Mouse (Mus musculus) thymus, postnatal 0 days (tissue): ENCODE results near the gene Glyctk. TPM values are rescaled to one million over a fixed set of nuclear protein-coding genes. Genes with fewer than 3 reads are reported as not detected.
"Not testable (repeated sequence)": the region's sequence is repeated elsewhere in the genome, so short reads cannot be mapped to it uniquely, and the experiment has no call there.

ENCODE experiments used
- DNase-seq: peaks from one replicate; pipeline ENCODE4 v3.0.0-alpha.2; 2015; ENCODE audit warnings: low spot score
- polyA plus RNA-seq: library from polyadenylated mRNA; unstranded; fragments of >200 nt; fragmentation: Nextera tagmentation; extraction: Ambion mirVana; gene quantifications from 2 replicates; pipeline ENCODE4 v1.2.1, GENCODE M21; 2015

Gene Glyctk
- polyA plus RNA-seq, 1 experiment from 2014 or later = 4.3 TPM

DNA sequence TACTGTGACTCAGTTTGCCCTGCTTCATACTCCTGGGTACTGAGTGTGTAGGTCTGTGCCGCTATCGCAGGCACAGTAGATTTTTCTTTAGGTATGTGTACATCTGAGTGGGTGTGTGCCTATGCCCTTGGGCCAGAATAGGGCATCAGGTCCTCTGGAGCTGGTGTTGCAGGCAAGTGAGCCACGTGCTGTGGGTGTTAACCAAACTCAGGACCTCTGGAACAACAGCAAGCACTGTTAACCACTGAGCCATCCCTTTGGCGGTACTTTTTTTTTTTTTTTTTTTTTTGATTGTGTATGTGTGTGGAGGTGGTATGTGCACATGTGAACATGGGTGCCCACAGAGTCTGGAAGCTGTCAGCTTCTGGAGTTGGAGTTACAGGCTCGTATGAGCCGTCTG is 19.9 kb upstream of the Glyctk start:
- DNase-seq = no peak

DNA sequence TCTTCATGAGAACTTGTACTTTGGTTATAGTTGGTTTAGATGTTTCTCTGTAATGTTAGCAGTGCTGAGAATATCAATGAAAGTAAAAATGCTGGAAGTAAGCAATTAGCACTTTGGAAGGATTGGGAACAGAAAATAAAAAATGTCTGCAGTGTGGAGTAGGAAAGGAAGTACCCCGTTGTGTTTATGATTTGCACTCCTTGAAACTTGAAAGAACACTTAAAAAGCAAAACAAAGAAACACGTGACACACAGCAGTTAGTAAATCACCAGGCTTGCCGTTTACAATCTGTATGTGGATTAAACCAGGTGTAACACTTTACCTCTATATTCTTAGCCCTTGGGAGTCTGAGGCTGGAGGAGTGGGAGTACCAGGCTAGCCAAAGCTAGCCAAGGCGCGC is 18.8 kb upstream of the Glyctk start:
- no peak for DNase-seq

DNA sequence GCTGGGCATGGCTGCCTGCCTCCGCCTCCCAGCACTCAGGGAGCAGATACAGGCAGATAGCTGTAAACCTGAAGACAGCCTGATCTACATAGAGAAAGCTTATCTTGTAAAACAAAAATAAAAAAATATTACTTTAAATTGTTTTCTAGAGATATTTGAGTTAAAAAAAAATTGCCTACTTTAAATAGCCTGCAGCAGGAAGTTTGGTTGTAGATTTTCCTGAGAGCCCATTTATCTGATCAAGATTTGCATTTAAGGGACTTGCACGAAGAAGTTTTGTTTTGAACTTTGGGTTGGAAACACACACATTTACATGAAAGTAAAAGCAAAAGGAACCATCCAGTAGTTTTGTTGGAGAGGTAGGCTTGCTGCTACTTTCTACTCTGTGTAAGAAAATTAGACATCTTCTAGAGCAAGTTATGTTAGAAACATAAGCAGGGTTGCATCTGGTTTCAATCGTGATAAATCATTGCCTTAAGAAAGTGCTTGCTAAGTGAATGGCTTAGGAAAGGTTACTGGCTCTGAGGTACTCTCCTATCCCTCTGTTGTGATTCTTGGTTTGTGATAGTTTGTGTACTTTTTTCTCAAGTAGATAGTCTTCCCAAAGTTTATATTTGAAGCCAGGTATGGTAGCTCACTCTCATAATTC is 17.7 kb upstream of the Glyctk start:
- no peak for DNase-seq

- no peak for DNase-seq
Observed at GRCm38 (mm10) chr9:106173363-106173762, 15.4 kb upstream of the Glyctk start.

DNA sequence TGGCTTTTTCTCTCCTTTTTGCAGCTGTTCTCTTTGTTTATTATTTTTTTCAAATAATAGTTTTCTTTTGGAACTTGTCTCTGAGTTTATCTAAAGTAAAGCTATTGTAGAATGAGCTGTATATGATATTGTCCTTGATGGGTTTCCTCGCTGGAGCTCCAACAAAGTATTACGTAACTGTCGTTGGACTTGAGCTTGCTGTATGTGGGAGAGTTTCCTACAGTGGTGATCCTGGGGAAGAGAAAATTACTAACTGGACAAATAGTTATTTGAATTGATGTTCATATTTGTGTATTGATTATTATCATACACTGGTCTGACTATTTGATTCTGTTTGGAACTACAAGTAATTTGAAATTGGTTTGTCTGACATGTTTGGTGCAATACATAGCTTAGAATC is 14.6 kb upstream of the Glyctk start:
- DNase-seq = no peak

DNA sequence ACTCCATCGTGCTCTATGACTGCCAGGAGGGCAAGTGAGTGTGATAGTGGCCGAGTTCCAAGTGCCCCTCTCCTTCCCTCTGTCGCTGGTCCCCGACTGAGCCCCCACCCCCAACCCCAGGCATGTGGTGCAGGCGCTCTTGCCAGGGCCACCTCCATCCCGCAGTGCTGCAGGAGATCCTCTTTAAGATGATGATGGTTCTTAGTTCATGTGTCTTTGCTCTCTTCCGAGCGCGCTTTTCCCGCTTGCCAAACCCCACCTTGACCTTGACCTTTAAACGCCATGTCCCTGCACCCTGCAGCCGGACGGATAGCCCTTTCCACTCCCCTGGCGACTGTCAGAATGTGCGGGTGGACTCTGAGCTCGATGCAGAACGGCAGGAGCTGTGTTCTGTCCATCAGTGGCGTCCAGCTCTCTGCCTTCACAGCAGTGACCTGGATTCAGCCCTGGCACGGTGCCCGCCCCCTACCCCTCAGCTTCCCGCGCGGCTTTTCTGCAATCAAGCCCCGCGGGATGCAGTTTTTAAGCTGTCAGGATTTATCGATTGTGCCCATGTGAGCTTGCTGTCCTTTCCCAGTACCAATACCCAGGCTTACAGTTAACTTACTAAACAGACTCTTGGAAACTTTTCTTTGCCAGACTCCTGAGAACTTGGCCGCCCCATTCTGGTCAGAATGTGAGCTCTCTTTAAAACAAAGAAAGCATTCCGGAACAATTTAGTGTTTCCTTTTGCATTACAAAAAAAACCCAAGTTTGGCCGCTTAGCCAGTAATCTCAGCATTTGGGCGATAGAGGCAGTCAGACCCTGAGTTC is 13.6 kb upstream of the Glyctk start:
- peak; percentile 26 for DNase-seq

DNA sequence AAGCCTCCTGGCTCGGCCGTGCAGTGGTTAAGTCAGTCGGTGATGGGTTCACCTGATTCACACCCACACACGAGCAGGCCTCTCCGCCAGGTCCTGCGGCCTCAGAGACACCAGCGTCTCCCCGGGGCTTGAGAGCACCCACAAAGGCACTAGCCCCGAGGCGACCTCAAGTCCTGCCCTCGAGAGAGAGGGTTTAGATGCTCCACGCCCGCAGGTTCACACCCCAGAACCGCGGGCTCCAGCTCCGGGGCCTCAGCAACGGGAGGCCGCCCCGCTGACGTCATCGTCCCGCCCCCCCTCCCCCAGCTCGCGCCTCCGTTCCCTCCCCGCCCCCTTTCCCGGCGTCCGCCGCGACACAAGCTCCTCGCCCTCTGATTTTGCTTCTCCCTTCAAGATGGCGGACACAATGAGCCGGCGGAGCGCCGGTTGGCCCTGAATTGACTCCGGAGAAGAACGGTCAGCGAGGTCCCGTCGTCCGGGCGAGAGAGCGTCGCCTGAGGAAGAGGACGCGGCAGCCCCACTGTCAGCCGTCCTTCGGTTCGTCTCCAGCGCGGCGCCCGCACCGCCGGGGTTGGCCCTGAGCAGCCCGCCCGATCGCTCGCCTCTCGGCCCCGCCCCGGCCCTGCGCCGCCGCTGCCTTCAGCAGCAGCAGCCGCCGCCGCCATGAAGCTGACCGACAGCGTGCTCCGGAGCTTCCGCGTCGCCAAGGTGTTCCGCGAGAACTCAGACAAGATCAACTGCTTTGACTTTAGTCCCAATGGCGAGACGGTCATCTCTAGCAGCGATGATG is 12.8 kb upstream of the Glyctk start, which contains the start of gene Wdr82:
Gene Wdr82 (plus strand): TSS at position 373 of the 790 bp plus-strand sequence.
- peak; percentile 92 for DNase-seq

- DNase-seq = no peak
Observed at GRCm38 (mm10) chr9:106169917-106170316, 12.0 kb upstream of the Glyctk start.

GRCm38 (mm10) chr9:106169006-106169405 is 11.1 kb upstream of the Glyctk start:
- not testable (repeated sequence) for DNase-seq

DNA sequence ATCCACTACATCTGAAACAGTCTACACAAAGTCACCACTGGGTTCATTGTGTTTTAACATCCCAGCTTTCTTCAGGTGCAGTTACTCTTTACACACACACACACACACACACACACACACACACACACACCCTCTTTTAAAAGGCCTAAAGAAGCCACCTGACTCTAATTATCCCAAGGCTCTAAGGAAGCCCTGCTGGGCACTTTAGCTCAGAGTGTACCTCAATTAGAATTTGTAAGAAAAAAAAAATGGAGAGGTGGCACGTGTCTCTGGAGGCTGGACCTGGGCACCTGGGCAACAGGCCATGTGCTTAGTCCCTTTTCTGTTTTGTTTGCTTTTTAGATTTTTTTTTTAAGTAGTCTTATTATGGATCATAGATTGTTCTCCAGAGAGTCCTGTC is 9.8 kb upstream of the Glyctk start:
- DNase-seq = no peak

- DNase-seq = no peak
Observed at GRCm38 (mm10) chr9:106167241-106167640, 9.3 kb upstream of the Glyctk start.

- DNase-seq = no peak
Observed at GRCm38 (mm10) chr9:106166709-106167108, 8.8 kb upstream of the Glyctk start.

DNA sequence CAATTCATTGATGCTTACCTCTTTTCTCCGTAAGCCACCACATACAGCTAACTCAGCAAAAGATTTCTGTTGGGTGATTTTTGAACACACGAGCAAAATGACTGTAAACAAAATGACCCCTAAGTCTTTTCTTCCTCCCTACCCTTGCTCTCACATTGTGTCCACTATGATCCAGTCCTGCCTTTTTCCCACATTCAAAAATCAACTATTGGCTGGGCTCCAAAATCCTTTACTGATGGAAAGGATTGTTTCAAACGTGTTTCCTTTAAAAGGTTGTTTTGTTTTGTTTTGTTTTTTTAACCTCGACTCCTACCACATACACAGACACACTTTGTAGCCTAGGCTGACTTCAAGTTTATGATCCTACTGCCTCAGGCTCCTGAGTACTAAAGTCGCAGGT is 2.5 kb upstream of the Glyctk start:
- DNase-seq = no peak

DNA sequence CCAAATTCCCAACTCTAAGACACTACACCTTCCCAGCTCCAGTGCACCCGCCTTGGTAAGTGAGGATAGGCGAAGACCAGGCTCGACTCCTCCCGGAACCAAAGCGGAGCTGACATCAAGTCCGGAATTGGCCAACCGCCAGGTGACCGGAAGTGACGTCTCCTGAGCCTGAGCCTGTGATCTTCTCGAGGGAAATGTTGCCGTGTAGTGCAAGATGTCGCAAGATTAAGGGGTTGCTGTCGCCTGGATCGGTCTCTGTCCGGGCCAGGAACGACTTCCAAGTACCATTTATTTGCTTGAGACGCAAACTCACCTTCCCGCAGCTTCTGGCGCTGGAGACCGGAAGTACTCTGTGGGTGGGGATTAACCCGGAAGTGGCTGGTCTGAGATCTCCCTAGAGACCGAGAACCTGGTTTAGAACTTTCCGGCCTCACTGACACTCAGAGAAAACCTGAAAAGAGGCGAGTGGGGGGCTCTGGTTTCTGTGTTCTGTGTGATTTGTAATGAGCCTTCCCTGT is 1.9 kb upstream of the Glyctk start:
- peak; percentile 82 for DNase-seq

GRCm38 (mm10) chr9:106159237-106159636 is 1.3 kb upstream of the Glyctk start:
- DNase-seq = no peak

GRCm38 (mm10) chr9:106157623-106157925 is 364 bp downstream of the Glyctk start:
- no peak for DNase-seq

- no peak for DNase-seq
Observed at GRCm38 (mm10) chr9:106156921-106157622, 866 bp downstream of the Glyctk start.

DNA sequence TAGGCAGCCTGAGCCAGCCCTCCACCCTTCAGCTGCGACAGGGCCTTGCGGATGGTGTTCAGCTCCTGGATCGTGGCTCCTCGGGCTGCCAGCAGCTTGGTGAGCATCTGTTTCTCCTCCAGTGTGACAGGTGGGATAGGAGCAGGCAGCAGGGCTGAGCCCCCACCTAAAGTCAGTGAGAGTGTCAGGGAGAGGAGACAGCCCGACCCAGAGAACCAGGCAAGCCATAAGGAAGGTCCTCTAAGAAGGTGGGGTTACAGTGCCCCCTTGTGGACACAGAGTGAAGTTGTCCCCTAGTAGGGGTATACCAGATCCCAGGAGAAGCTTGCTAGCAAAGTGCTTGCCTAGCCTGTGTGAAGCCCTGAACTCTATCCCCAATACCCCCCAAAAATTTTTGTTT is 1.5 kb downstream of the Glyctk start:
- DNase-seq = peak; percentile 60

DNA sequence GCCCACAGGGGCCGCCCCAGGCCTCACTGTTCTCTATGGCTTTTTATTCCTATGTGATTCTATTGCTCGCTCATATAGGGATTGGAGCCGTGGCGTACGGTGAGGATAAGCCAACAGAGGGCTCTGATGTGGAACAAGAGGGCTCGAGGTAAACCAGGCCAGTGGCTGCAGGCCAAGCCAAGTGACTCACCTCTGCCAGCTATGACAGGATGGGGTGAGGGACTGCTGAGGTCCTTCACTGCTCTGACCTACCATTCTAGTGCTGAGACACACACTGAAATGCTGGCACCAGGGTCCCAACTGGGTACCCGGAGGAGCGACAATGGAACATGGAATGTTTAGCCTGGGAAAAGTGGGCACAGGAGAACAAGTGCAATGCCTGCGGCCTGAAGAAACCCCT is 3.8 kb downstream of the Glyctk start:
- DNase-seq = no peak

DNA sequence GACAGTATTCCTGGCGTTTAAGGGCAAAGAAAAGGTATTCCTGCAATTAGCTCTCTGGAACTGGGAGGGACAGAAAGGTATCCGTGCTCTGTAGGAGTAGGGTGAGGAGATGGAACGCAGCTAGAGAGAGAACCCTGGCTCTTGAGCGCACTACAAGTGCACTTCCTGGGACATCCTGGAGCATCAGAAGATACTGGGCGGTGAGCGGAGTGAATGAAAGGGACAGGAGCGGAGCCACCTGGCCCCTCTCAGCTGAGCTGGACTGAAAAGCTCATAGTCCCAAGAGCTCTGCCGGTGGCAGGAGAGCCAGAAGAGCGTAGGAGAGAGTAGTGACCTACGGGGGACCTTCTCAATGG is 8.6 kb downstream of the Glyctk start:
- DNase-seq = no peak
